Mouse (Mus musculus) olfactory bulb, adult 2 months (tissue): Measurements from ENCODE around the gene Cdc42.

Experiments used
- CTCF ChIP-seq: fragments of 200-500 bp; IDR thresholded peaks from 2 replicates; pipeline ENCODE4 v1.5.1; 2012; ENCODE audit warnings: low read depth, mild to moderate bottlenecking, low read length, moderate library complexity; ENCODE audit not compliant: insufficient read depth
- POLR2A ChIP-seq: fragments of 200-500 bp; IDR thresholded peaks from 2 replicates; pipeline ENCODE4 v1.6.1; 2012; ENCODE audit warnings: mild to moderate bottlenecking, low read depth, low read length, moderate library complexity; ENCODE audit not compliant: insufficient read depth

GRCm38 (mm10) chr4:137365356-137366062, 8.0 kb upstream of the Cdc42 start:
- TF ChIP-seq CTCF (no peak), POLR2A (no peak)
